Mouse (Mus musculus) G1E (cell line): ENCODE results near the gene Psme2. TPM values are rescaled to one million over a fixed set of nuclear protein-coding genes. Genes with fewer than 3 reads are reported as not detected.

Source experiments
- ATAC-seq: 2 replicates; pipeline ENCODE4 v1.8.0; 2016; ENCODE audit warnings: mild to moderate bottlenecking; ENCODE audit not compliant: insufficient number of reproducible peaks, poor library complexity, low FRiP score, severe bottlenecking; ENCODE audit errors: extremely low read depth
- DNase-seq: peaks from one replicate; pipeline ENCODE4 v3.0.0; 2012; ENCODE audit warnings: low spot score
- H3K27me3 ChIP-seq: 2 replicates; pipeline ENCODE4 v1.6.1; 2012; ENCODE audit warnings: mild to moderate bottlenecking, low read length, inconsistent platforms; ENCODE audit not compliant: insufficient read depth
- H3K36me3 ChIP-seq: replicated peaks from 2 replicates; pipeline ENCODE3; 2012; ENCODE audit warnings: mild to moderate bottlenecking, inconsistent platforms
- H3K4me1 ChIP-seq: 2 replicates; pipeline ENCODE4 v1.6.1; 2012; ENCODE audit warnings: low read depth, low read length, inconsistent platforms, mixed read lengths; ENCODE audit not compliant: insufficient read depth
- H3K4me3 ChIP-seq: 2 replicates; pipeline ENCODE4 v1.5.1; 2012; ENCODE audit warnings: low read depth, mild to moderate bottlenecking, inconsistent platforms, low read length, moderate library complexity, mixed read lengths
- H3K9me3 ChIP-seq: replicated peaks from 2 replicates; pipeline ENCODE4 v1.6.1; 2012; ENCODE audit warnings: inconsistent platforms
- CTCF ChIP-seq: IDR thresholded peaks from 2 replicates; pipeline ENCODE4 v1.5.1; 2012; ENCODE audit warnings: low read depth, low read length, inconsistent platforms, mixed read lengths
- GATA1 ChIP-seq: IDR thresholded peaks from 2 replicates; pipeline ENCODE4 v1.6.1; 2012; ENCODE audit warnings: borderline replicate concordance, low read length, inconsistent platforms, mixed read lengths
- GATA2 ChIP-seq: IDR thresholded peaks from 2 replicates; pipeline ENCODE4 v1.6.1; 2012; ENCODE audit warnings: low read depth, low read length, inconsistent platforms, borderline replicate concordance
- POLR2AphosphoS5 ChIP-seq: IDR thresholded peaks from 2 replicates; pipeline ENCODE4 v1.6.1; 2012; ENCODE audit warnings: low read depth, low read length, inconsistent platforms; ENCODE audit not compliant: insufficient replicate concordance
- TAL1 ChIP-seq: conservative IDR thresholded peaks from 2 replicates; pipeline ENCODE4 v1.6.1; 2012; ENCODE audit warnings: low read depth, low read length, inconsistent platforms, mixed read lengths
- polyA plus RNA-seq: library from polyadenylated mRNA; stranded (reverse); fragments of >175 nt; gene quantifications from 2 replicates; pipeline ENCODE4 v1.2.3, GENCODE M21; 2012
- total RNA-seq, 2 experiments: library from RNA; stranded (forward) in 1 of 2; stranded (reverse) in 1 of 2; fragments of 200-1000 nt in 1 of 2; fragments of >200 nt in 1 of 2; fragmentation: Nextera tagmentation in 1 of 2; gene quantifications; 2 replicates each; pipeline ENCODE4 v1.2.3; 2014 to 2017

The Psme2 gene
- total and polyA plus RNA-seq, 3 experiments, result 50.8 to 163 (median 59.4) TPM

DNA sequence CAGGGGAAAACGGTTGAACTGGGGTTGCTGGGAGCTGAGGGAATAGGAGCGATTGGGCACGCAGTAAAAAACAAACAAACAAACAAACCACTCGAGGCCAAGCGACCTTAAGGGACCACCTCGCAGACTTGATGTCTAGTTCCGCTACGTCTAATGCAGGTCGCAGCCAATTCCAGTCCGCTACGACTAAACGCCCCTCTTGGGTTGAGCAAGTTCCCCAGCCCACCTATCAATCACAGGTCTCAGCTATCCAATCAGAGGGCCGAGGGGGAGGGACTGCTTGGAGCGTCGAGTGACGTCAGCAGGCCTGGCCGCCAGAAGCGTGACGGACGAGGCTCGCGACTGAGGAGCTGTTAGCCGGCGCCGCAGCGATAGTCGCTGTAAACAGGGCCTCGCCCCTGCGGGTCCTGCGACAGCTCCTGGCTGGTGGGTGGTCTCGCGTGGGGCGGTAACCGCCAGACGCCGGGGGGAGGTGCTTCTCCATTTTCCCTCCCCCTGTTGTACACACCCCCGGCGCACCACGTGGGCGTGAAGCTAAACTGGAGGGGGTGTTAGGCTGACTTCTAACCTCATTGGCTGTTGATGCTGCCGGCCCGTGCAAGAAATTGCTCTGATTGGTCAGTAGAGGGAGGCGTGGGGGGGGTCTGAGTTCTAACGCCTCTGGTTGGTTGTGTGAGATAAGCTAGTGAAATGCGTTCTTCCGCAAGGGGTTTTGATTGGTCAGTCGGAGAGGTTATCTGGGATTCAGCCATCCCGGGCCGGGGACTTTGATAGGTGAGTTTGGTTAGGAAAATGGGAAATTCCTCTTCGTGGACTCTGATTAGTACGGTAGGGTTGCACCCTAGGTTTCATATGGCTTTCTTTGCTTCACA lies 30.5 kb downstream of the Psme2 start, which contains the start of gene A730061H03Rik:
TSS of gene A730061H03Rik (minus strand) at position 205 of the 872 bp plus-strand sequence.
- Histone ChIP-seq H3K4me1 (peaks cover 50% of the 10 kb centered on the region), H3K27me3 (no peaks in the 10 kb centered on the region), H3K9me3 (no peaks in the 10 kb centered on the region), H3K4me3 (peak within 1 kb of the TSS; percentile 84), H3K36me3 (peaks cover 43% of the 10 kb centered on the region)
- ATAC-seq, result peak; percentile 81
- peak; percentile 58; the same call in 1 of the 2 replicates for TF ChIP-seq POLR2AphosphoS5
- TF ChIP-seq GATA2, result no peak
- peak; percentile 98 for DNase-seq

DNA sequence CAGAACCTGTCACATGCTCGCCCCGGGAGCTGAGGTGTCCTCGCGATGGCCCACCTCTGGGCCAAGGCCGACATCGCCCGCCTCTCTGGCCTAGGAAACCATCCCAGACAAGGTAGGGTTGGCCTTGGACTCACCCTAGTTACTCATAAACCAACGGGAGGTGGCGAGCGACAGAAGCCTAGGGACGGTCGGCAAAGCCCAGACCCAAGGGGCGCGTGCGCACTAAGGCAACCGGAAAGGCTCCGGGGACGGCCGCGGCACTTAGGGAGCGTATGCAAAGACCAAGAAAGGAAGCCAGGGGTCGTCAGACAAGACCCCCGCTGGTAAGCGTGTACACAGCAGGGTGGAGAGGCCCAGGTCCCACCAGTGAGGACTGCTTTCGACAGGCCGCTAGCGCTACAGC lies 31.1 kb downstream of the Psme2 start, which contains the start of gene Dcaf11:
TSS of gene Dcaf11 (plus strand) at position 208 of the 403 bp plus-strand sequence.
- Histone ChIP-seq H3K4me1 (peaks cover 54% of the 10 kb centered on the region), H3K27me3 (no peaks in the 10 kb centered on the region), H3K9me3 (no peaks in the 10 kb centered on the region), H3K4me3 (peak within 1 kb of the TSS; percentile 84), H3K36me3 (peaks cover 37% of the 10 kb centered on the region)
- DNase-seq (peak; percentile 72), ATAC-seq (0 out of 2 replicates have a peak, but pooled peaks have one; percentile 18)
- TF ChIP-seq GATA1 (no peak), CTCF (no peak), TAL1 (no peak), GATA2 (no peak), POLR2AphosphoS5 (no peak)

DNA sequence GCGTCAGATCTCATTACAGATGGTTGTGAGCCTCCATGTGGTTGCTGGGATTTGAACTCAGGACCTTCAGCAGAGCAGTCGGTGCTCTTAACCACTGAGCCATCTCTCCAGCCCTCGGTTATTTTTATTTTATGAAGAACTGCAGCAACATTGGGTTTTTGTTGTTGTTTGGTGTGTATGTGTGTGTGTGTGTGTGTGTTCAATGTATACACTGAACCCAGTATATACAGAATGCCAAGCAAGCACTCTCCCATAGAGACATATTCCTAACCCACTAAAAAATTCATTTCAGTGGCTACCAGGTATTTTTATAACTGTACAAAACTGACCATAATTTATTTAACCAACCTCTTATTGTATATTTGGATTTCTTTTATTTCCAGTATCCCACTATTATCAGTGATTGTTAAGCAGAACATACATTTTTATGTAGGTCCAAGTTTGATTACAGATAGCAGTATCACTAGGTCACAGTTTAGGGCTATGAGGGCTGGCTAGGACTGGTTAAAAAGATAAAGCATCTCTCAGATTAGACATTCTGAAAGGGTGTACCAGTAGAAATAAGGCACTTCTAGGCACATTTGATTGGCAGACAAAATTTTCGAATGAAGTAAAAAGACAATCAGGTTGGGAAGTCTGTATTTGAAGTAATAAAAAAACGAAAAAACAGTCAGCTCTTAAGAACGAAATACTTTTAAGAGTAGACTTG lies 32.0 kb downstream of the Psme2 start:
- DNase-seq, result peak; percentile 29
- ATAC-seq, result peak; percentile 19; the same call in 1 of the 2 replicates
- H3K27me3 ChIP-seq, result no peaks in the 10 kb centered on the region
- peak overlapping the region; percentile 84 for H3K4me3 ChIP-seq
- H3K4me1 ChIP-seq, result peaks cover 61% of the 10 kb centered on the region
- H3K9me3 ChIP-seq, result no peaks in the 10 kb centered on the region
- peaks cover 28% of the 10 kb centered on the region for H3K36me3 ChIP-seq
- TF ChIP-seq GATA1, result no peak
- peak; percentile 83 for TF ChIP-seq TAL1
- TF ChIP-seq POLR2AphosphoS5, result no peak

DNA sequence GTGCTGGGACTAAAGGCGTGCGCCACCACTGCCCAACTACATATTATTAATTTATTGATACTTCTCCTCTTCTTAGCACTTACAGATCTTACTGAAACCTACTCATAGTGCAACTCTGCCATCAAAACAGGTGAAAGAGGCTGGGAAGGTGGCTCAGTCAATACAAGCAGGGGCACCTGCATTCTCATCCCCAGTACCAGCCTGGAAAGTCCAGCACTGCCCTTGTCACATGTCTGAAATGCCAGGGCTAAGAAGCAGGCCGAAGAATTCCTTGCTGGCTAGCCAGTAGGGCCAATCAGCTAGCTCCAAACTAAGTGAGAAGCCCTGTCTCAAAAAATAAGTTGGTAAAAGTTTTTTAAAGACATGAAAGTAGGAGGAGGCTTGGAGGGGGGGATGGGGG lies 33.3 kb downstream of the Psme2 start:
- DNase-seq (no peak), ATAC-seq (no peak)
- peaks cover 58% of the 10 kb centered on the region for H3K4me1 ChIP-seq
- no peaks in the 10 kb centered on the region for H3K9me3 ChIP-seq
- peaks cover 15% of the 10 kb centered on the region for H3K36me3 ChIP-seq
- TF ChIP-seq POLR2AphosphoS5 (no peak), CTCF (no peak), GATA2 (no peak), TAL1 (no peak), GATA1 (no peak)
- no peaks in the 10 kb centered on the region for H3K27me3 ChIP-seq
- no peak overlapping the region; the same call in 1 of the 2 replicates for H3K4me3 ChIP-seq

DNA sequence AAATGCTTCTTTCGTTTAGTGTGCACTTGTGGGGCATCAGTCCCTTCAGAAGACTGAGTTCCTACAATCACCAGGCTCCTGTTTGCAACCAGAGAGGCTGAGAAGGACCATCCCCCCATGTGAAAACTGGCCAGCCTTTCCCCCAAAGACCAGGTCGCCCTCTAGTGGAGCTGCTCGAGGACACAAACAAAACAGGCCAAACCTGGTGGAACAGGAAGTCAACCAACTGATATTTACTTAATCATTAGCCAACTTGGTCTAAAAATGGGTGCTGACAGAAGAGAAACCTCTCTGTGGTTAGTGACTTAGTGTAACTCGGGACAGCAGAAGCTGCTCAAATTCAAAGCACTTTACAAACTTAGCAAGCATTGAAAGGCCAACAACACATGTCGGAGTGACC lies 33.9 kb downstream of the Psme2 start:
- DNase-seq (peak; percentile 72), ATAC-seq (no peak)
- Histone ChIP-seq H3K27me3 (no peaks in the 10 kb centered on the region), H3K9me3 (no peaks in the 10 kb centered on the region), H3K4me1 (peaks cover 57% of the 10 kb centered on the region), H3K36me3 (peaks cover 10% of the 10 kb centered on the region), H3K4me3 (no peak overlapping the region)
- TF ChIP-seq GATA1 (no peak), CTCF (peak; percentile 43; the same call in 1 of the 2 replicates)

DNA sequence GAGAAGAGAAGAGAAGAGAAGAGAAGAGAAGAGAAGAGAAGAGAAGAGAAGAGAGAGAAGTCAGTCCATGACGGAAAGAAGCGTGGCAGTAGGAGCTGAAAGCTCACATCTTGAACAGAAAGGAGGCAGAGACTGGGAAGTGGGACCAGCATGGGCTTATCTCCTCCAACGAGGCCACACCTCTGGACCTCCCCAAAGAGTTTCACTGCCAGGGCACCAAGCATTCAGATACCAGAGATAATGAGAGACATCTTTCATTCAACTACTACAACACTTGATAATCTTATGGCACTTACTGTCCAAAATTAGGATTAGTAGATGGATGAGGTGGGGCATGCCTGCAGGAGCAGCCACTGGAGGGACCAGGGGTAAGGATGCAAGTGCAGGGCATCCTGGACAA lies 35.1 kb downstream of the Psme2 start:
- TF ChIP-seq TAL1 (no peak), CTCF (no peak), GATA2 (no peak), GATA1 (no peak), POLR2AphosphoS5 (no peak)
- Histone ChIP-seq H3K9me3 (no peaks in the 10 kb centered on the region), H3K36me3 (peaks cover 4% of the 10 kb centered on the region), H3K27me3 (no peaks in the 10 kb centered on the region), H3K4me3 (no peak overlapping the region), H3K4me1 (peaks cover 45% of the 10 kb centered on the region)
- DNase-seq, result no peak
- ATAC-seq, result no peak
